Mouse (Mus musculus) mature B cell (primary cell): ENCODE data around the gene Nucks1.

Source experiments
- in situ Hi-C: fragments of 300-500 bp; cut with MboI; formaldehyde crosslinking; loops from 2 replicates; pipeline ENCODE4 v1.14.3; 2019

Nucks1 gene

DNA sequence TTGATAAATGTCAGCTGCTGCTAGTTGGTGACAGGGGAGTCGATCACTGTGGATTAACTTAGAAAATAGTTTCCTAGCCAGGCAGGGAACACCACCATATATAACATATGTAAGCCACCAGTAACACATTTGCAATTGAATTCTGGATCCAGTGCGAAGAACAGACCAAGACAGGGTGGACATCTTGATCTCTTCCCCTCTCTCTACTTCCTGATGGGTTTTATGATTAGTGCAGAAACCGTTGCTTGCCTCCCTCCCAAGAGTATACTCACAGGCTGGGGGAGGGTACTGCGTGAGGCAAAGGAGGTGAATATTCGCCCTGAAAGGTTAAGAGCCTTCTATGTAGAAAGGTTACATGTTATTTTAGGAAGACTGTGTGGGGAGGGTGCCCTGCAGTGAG, 55.5 kb downstream of the Nucks1 start:
- in situ Hi-C loops, result no loop called here

DNA sequence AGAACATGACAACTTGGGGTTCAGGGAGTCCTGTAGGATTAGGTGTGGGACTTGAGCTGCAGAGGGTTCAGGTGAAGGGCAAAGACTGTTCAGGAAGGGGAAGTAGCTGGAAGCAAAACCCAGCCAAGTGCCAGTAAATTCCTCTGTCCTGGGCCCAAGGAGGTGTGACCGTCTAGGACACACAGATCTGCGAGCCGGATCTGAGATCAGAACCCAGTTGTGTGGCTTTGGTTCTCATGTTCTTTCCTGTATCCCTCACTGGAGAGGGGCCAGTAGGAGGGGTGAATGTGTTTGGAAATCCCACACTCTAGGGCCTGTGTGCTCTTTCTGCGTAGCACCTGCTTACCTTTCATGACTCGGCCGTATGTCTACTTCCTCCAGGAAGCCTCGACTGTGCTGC, 57.0 kb downstream of the Nucks1 start:
- in situ Hi-C loops, result no loop called here

DNA sequence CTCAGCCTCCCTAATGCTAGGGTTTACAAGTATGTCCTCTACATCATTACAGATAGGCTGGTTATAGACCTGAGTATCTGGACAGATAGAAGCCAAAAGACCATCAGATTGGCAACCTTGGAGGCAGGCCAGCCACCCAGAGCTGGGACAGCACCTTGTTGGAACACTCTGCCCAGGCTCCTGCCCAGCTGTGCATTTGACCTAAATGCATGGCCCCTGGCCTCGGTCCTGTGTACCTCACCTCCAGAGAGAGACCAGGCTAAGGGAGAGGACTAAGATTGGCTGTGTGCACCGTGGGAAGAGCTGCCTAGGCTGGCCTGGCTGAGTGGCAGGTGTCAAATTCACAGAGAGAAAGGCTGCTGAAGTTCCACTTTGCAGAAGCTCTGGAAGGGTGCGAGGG, 58.2 kb downstream of the Nucks1 start:
- in situ Hi-C loops, result no loop called here

DNA sequence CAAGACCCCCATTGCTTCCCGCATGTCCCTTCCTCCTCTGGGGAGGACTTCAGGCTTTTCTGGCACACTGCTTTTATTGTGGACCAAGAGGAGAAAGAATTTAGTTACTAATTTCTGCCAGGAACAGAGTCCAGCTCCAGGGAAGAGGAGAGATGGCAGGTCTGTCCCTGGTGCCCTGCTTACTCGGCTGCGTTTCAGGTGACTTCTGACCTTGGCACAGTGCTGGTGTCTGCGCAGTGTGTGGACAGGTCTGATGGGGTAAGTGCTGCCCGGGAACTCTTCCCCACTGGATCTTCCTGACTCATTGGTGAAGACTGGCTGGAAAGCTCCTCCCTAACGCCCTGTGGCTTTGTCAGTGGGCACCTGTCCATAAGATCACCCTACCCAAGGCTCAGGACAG, 58.6 kb downstream of the Nucks1 start:
- in situ Hi-C loops, result no loop called here

DNA sequence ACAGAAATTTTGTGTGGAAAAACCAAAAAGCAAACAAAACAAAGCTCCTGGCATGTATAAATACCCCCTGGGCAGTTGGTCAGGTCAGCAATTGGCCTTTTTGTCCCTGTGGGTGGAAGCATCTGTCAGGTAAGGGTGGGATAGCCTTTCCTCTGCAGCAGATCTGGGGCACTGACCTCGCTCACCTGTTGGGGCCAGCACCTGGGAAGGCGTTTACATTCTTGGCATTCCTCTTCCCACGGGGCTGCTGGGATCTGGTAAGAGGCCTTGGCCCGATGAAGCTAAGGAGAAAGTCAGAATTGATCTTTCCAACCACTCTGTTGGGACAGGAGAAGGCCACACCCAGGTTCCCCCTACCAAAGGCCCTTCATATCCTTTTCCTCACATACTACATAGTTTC, 59.5 kb downstream of the Nucks1 start:
- in situ Hi-C loops, result no loop called here

DNA sequence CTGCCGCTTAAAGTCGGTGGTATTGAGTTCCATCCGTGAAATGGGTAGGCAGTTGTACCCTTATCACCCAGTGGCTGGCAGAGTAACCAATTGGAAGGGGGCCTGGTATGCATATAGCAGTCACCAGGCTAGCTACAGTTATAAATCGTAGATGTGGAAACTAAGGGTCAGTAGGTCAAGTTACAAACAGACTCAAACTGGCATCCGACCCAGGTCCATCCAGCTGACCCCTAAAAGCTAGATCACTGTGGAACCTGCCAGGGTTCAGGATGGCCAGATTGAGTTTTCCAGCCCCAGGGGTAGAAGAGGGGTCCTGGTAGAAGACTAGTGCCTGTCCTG, 60.0 kb downstream of the Nucks1 start:
- in situ Hi-C loops, result no loop called here

DNA sequence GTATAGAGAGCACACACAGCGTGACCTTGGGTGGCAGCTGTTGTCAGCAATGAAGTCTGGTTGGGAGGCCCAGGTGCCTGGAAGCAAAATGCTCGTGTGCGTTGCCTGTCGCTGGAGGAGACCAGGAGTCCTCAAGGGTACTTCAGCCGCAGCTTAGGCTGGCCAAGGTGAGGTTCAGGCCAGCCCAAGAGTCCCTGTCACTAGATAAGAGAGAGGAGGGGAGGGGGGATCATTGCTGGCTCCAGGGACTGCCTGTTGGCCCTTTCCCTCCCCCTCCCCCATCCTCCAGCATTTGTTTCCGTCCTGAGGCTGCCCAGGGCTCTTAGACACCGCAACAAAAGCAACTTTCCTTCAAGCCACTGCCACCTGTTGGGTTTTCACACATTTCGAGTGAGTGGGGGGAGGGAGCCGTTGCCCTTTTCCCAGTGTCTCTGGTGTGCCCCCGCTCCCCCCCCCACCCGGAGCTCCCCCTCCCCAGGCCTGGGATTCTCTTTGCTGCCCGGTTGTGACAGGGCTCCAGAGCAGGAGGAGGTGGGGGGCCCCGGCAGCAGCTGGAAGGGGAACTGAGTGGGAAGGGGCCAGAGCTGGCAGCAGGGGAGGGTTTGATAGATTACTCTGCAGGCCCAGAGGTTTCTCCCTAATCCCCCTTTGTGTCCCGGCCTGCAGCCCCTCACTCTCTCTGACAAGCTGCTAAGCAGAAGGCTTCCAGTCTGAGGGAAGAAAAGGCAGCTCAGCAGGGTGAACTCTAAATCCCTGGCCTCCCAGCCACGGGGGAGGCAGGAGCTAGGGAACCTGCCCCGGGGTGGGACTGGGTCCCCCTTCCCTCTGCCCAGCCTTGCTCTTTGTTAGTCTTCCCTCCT, 60.6 kb downstream of the Nucks1 start:
- in situ Hi-C loops, result no loop called here

DNA sequence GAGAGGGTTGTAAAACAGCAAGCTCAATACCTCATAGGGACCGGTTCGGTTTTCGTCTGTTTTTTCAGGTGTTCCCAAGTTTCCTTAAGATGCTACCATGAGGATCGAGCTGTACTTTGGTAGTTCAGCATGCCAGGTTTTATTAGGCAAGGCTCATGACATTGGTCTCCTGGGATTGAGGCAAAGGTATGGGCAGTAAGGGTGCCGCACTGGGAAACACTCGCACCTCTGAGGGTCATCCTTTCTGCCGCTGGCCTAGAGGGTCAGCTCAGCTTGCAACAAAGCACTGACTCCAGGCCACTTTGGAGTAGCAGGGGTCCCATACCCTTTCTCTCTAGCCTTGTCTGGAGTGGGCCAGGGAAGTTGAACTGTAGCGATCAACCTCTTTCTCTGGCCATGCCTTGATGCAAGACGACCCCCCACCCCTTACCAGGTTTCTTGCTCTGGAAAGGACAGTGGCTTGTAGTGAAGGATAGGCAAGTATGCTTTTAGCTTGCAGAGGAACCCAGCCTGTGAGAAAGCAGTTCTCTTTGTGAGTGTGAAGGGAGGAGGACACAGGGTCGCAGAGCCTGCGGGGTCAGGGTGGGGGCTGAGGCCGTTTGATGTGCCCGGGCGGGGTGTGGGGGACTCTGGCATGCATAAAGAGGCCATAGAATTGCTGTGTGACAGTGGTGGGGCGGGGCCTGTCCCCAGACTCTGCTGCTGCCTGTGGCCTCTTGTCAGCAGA, 61.6 kb downstream of the Nucks1 start:
- in situ Hi-C loops, result no loop called here

DNA sequence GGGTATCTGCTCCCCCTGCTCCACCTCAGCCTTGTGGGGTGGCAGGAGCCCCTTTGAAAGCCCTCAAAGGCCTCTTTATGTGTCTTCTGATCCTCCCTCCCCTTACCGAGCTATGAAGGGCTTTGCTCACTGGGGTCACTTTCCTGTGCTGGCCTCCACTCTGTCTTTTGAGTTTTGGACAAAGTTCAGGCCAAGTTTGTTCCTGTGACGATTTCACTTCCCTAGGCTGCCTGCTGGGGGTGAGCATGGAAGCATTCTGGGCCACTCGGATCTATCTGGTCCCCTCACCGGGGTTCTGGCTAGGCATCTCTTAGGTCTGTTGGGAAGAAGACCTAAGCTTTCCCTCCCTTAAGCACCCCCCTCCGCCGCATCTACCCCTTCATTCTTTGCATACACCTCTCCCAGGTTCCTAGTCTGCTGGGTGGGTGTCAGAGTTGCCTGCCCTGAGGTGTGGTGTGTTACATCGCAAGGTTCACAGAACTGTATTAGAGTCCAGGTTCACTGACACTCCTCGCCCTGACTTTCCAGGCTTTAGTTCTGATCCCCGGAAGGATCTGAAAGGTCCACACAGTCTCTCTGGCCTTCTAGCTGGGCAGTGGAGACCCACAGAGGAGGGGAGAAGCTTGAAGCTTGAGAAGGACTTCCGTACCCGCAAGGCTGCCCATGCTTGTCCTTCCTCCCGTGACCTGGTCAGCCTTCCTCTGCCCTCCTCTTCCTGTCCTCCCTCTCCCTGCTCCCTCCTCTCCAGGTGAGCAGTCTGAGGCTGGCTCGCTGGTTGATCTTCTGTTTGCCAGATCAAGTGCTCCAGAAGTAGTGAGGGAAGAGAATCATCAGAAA, 62.4 kb downstream of the Nucks1 start:
- in situ Hi-C loops, result no loop called here

DNA sequence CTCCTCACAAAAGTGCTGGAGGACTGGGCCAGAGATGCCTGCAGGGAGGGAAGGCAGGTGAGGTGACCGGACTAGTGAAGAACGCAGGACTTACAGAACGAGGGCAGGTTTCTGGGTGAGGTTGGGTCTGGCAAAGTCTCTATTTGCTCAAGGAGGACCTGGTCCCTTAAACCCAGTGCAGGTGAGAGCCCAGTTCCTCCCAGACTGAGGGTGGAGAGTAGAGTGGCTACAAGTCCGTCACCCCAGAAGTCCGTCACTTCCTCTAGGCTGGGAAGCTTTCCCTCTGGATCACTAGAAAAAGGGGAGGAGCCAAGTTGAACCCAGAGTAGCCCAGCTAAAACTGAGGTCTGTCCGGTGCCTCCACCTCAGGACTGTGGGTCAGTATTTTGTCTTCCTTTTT, 63.7 kb downstream of the Nucks1 start:
- in situ Hi-C loops, result no loop called here

DNA sequence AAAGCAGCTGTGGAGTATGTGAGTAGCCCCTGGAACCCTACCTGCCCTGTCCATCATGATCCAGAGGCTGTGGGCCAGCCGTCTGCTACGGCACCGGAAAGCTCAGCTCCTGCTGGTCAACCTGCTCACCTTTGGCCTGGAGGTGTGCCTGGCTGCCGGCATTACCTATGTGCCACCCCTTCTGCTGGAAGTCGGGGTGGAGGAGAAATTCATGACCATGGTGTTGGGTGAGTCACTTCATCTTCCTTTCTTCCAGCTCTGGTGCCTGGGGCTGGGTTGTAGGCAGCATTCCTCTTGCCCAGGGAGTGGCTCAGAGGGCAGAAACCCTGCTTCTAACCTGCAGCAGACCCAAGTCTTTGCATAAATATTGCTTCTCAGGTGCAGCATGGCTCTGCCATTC, 66.6 kb downstream of the Nucks1 start:
- in situ Hi-C loops, result no loop called here

DNA sequence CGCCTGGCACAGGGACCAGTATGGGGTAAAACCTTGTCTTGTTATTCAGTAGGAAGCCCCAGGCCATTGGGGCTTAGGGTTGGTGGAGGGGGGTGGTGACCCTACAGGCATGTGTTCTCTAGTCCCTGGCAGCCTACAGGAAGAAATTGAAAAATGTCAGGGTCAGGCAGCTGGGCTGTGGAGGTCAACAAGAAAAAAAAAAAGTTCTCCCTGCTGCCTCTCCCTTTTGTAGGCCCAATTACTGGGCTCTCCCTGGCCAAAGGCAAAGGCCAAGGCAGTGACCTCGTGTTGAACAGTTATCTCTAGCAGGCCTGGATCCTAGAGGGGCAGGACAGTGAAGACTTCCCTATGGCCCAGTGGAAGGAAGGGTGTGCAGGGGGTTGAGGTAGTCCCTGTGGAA, 70.1 kb downstream of the Nucks1 start:
- in situ Hi-C loops, result no loop called here

DNA sequence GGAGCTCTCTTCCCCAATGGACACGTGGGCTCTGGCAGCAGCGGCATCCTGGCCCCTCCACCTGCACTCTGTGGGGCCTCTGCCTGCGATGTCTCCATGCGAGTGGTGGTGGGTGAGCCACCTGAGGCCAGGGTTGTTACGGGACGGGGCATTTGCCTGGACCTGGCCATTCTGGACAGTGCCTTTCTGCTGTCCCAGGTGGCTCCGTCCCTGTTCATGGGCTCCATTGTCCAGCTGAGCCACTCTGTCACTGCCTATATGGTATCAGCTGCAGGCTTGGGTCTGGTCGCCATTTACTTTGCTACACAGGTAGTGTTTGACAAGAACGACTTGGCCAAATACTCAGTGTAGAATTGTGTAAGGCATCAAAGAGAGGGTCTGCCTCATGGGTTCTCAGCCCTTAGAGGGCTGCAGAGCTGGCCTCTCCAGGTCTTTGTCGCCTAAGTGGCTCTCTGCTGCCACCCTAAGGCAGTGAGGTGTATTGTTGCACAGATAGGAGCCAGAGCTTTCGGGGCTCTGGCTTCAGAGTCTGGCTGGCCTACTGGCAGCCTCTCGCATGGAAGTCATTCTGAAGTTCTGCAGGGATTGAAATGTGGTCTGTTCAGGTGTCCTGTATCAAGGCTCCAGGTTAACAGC, 71.2 kb downstream of the Nucks1 start:
- in situ Hi-C loops, result no loop called here

DNA sequence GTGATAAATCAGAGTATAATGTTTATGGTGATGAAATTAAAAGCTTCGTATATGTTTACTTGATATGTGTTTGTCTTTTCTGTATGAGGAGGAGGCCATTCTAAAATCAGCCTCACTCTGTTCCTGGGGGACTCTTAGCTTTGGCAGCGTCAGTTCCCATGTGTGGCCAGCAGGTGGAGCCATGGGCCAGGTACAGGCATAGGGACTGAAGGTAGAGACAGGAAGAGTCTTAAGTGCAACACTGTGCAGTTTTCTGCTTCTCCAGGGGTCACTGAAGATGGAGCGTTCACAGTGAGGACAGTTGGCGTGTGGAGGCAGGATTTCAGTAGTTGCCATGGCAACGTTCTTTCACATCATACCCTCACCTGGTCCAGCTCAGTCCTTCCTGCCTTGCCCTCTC, 72.6 kb downstream of the Nucks1 start:
- in situ Hi-C loops, result no loop called here

DNA sequence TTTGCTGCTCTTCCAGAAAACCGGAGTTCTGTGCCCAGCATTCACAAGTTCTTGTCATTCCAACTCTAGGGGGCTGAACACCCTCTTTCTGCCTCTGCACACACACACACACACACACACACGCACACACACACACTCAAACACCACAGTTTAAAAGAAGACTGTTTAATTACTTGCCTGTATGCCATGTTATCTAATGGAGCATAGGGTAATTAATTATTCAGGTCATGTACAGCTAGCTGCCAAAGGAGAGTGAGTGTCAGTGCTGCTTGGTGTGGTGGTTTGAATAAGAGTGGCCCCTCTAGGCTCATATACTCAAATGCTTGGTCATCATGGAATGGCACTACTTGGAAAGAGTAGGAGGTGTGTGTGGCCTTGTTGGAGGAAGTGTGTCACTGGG, 73.5 kb downstream of the Nucks1 start:
- in situ Hi-C loops, result no loop called here
